Mouse (Mus musculus) c-Kit-positive CD71-positive TER-119-negative erythroid progenitor cells, embryonic 14.5 days (primary cell): Measurements from ENCODE around the gene Celf2.
"Not testable (repeated sequence)": the region's sequence is repeated elsewhere in the genome, so short reads cannot be mapped to it uniquely, and the experiment has no call there.

ENCODE experiments used
- DNase-seq: peaks from one replicate; pipeline ENCODE4 v3.0.0-alpha.2; 2013; ENCODE audit warnings: low read depth

Celf2 gene

GRCm38 (mm10) chr2:7509463-7509862 is at the start of gene Celf2:
TSS of gene Celf2 (minus strand) at chr2:7509563.
- not testable (repeated sequence) for DNase-seq

GRCm38 (mm10) chr2:7555144-7555892 is 46.0 kb upstream of the Celf2 start:
- no peak for DNase-seq

- no peak for DNase-seq
These were observed 45.2 kb upstream of the Celf2 start for GRCm38 (mm10) chr2:7554601-7555000.

- DNase-seq, result no peak
These were observed 43.5 kb upstream of the Celf2 start for GRCm38 (mm10) chr2:7552887-7553286.

GRCm38 (mm10) chr2:7548886-7549285 is 39.5 kb upstream of the Celf2 start:
- DNase-seq, result no peak

- DNase-seq, result no peak
These were observed 25.3 kb upstream of the Celf2 start for GRCm38 (mm10) chr2:7534615-7535204.

GRCm38 (mm10) chr2:7534195-7534594 is 24.8 kb upstream of the Celf2 start:
- DNase-seq, result no peak

GRCm38 (mm10) chr2:7531185-7531960 is 22.0 kb upstream of the Celf2 start:
- no peak for DNase-seq

- no peak for DNase-seq
These were observed 21.3 kb upstream of the Celf2 start for GRCm38 (mm10) chr2:7530461-7531184.

GRCm38 (mm10) chr2:7529637-7530036 is 20.3 kb upstream of the Celf2 start:
- DNase-seq, result no peak

- DNase-seq, result no peak
These were observed 17.3 kb upstream of the Celf2 start for GRCm38 (mm10) chr2:7526696-7527095.

GRCm38 (mm10) chr2:7519473-7519872 is 10.1 kb upstream of the Celf2 start:
- DNase-seq, result no peak

- no peak for DNase-seq
These were observed 15.9 kb downstream of the Celf2 start for GRCm38 (mm10) chr2:7493420-7493819.

- DNase-seq, result no peak
These were observed 24.4 kb downstream of the Celf2 start for GRCm38 (mm10) chr2:7484974-7485373.

GRCm38 (mm10) chr2:7482062-7482461 is 27.3 kb downstream of the Celf2 start:
- no peak for DNase-seq

GRCm38 (mm10) chr2:7460329-7461056 is 48.9 kb downstream of the Celf2 start:
- no peak for DNase-seq

GRCm38 (mm10) chr2:7438721-7439282 is 70.6 kb downstream of the Celf2 start:
- DNase-seq, result no peak

GRCm38 (mm10) chr2:7426481-7426880 is 82.9 kb downstream of the Celf2 start:
- no peak for DNase-seq

GRCm38 (mm10) chr2:7400530-7400929 is 108.8 kb downstream of the Celf2 start:
- DNase-seq, result no peak

GRCm38 (mm10) chr2:7395935-7396334 is 113.4 kb downstream of the Celf2 start:
- no peak for DNase-seq

GRCm38 (mm10) chr2:7395473-7395872 is 113.9 kb downstream of the Celf2 start:
- DNase-seq, result no peak
